Mouse (Mus musculus): ENCODE measurements around the gene Mki67.

DNA sequence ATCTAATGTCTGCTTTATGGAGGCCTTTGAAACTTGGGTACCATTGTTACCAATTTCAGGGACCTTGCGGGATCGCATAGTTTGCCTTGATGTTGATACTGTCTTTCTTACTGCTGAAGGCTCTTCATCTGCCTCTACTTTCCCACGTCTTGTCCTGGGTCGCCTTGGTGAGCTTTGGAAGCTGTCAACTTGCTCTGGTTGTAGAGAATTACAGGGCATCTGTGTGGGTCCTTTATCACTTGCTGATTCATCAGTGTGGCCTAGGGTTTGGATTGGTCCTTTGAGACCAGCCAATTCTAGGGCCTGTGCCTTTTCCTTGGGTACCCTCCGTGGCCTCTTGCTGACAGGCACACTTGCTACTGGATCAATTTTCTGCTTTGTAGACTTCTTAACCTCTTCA, 21.4 kb downstream of the Mki67 start:
- no peak for TF ChIP-seq CTCF (IDR thresholded peaks at IDR 0.05; ENCODE audit: low read depth)
- TF ChIP-seq EP300 (IDR thresholded peaks at IDR 0.05; ENCODE audit: low read depth): no peak

Data from liver, embryonic 14.5 days (tissue).